Mouse (Mus musculus): Measurements from ENCODE around the gene Nacc1. TPM values are rescaled to one million over a fixed set of nuclear protein-coding genes. Genes with fewer than 3 reads are reported as not detected.

The Nacc1 gene
- polyA plus RNA-seq, 1 experiment from 2014 or later, result 10.7 TPM

Other genes with a start within 250 kb of the Nacc1 start
- 34.9 and 50.5 TPM in 2 replicates for gene Ier2, start 25.0 kb downstream of the Nacc1 start, polyA plus RNA-seq (2015; fragmentation: Nextera tagmentation; extraction: Ambion mirVana)
- gene Trmt1, start 1.6 kb downstream of the Nacc1 start, polyA plus RNA-seq (2015; fragmentation: Nextera tagmentation; extraction: Ambion mirVana), result 40.6 and 47.4 TPM in 2 replicates
- gene Lyl1, start 13.6 kb upstream of the Nacc1 start, polyA plus RNA-seq (2015; fragmentation: Nextera tagmentation; extraction: Ambion mirVana), result 9.2 and 13.2 TPM in 2 replicates
- gene G430095P16Rik, start 35.1 kb upstream of the Nacc1 start, polyA plus RNA-seq (2015; fragmentation: Nextera tagmentation; extraction: Ambion mirVana), result 4.5 TPM in 2 replicates
- 15.0 and 20.8 TPM in 2 replicates for gene Nfix, start 112.5 kb upstream of the Nacc1 start, polyA plus RNA-seq (2015; fragmentation: Nextera tagmentation; extraction: Ambion mirVana)
- gene Dand5, start 135.0 kb upstream of the Nacc1 start, polyA plus RNA-seq (2015; fragmentation: Nextera tagmentation; extraction: Ambion mirVana), result 5.8 and 6.4 TPM in 2 replicates
- 45.3 and 46.5 TPM in 2 replicates for gene Gadd45gip1, start 143.7 kb upstream of the Nacc1 start, polyA plus RNA-seq (2015; fragmentation: Nextera tagmentation; extraction: Ambion mirVana)
- gene Rad23a, start 152.8 kb upstream of the Nacc1 start, polyA plus RNA-seq (2015; fragmentation: Nextera tagmentation; extraction: Ambion mirVana), result 107 and 123 TPM in 2 replicates
- gene Calr, start 159.1 kb upstream of the Nacc1 start, polyA plus RNA-seq (2015; fragmentation: Nextera tagmentation; extraction: Ambion mirVana), result 525 and 658 TPM in 2 replicates
- gene Farsa, start 169.1 kb upstream of the Nacc1 start, polyA plus RNA-seq (2015; fragmentation: Nextera tagmentation; extraction: Ambion mirVana), result 44.5 and 62.5 TPM in 2 replicates
- gene Syce2, start 184.2 kb upstream of the Nacc1 start, polyA plus RNA-seq (2015; fragmentation: Nextera tagmentation; extraction: Ambion mirVana), result 23.0 and 32.6 TPM in 2 replicates
- 36.4 and 40.1 TPM in 2 replicates for gene Gcdh, start 206.1 kb upstream of the Nacc1 start, polyA plus RNA-seq (2015; fragmentation: Nextera tagmentation; extraction: Ambion mirVana)
- gene Klf1, start 214.1 kb upstream of the Nacc1 start, polyA plus RNA-seq (2015; fragmentation: Nextera tagmentation; extraction: Ambion mirVana), result 1.1 and 4.9 TPM in 2 replicates
- gene Dnase2a, start 220.7 kb upstream of the Nacc1 start, polyA plus RNA-seq (2015; fragmentation: Nextera tagmentation; extraction: Ambion mirVana), result 4.3 and 7.3 TPM in 2 replicates
- 0.09 and 0.41 TPM in 2 replicates for gene Mast1, start 249.5 kb upstream of the Nacc1 start, polyA plus RNA-seq (2015; fragmentation: Nextera tagmentation; extraction: Ambion mirVana)

All from heart, embryonic 15.5 days (tissue).